11 mouse cellular contexts compared by ENCODE assay signal in genomic region chr14:76714727-76715126, GRCm38 (mm10).
DNase-seq lines count a peak whose midpoint lies in the region; ATAC-seq and TF ChIP-seq lines count a peak whose summit lies in the region.
"Had no signal": no experiment of that assay in that cellular context is flagged by ENCODE, and none has a peak within 500 bp of the region (broad histone marks: within the 10 kb centered on the region; RNA-seq: fewer than 3 reads in every experiment).

No protein-coding gene starts in this region.

- 0 out of 2 replicates have a peak, but pooled peaks have one; percentile 19 for ATAC-seq in liver, embryonic 16.5 days (ENCODE audit: low read depth)
- 0 out of 2 replicates have a peak, but pooled peaks have one; percentile 21 for ATAC-seq in lung, embryonic 14.5 days (ENCODE audit: insufficient read depth)
- no peak for ATAC-seq in intestine, embryonic 16.5 days
- no peak for ATAC-seq in midbrain, embryonic 15.5 days (replicated peaks)

- H3K4me1 ChIP-seq in liver, embryonic 16.5 days (ENCODE audit: control insufficient read depth, low read depth, low read length), result peaks cover 12% of the 10 kb centered on the region
- H3K4me1 ChIP-seq in lung, embryonic 14.5 days (ENCODE audit: insufficient read depth), result peaks cover 16% of the 10 kb centered on the region
- peaks cover 5% of the 10 kb centered on the region for H3K4me1 ChIP-seq in intestine, embryonic 16.5 days (ENCODE audit: control insufficient read depth, insufficient read depth, low read length)
- no peaks in the 10 kb centered on the region for H3K4me1 ChIP-seq in midbrain, embryonic 15.5 days
- H3K4me1 ChIP-seq: limb, embryonic 12.5 days had no signal

- no peaks in the 10 kb centered on the region for H3K27me3 ChIP-seq in liver, embryonic 16.5 days (ENCODE audit: control insufficient read depth, insufficient read depth, low read depth, low read length)
- no peaks in the 10 kb centered on the region for H3K27me3 ChIP-seq in lung, embryonic 14.5 days (ENCODE audit: insufficient read depth, low read length)
- no peaks in the 10 kb centered on the region for H3K27me3 ChIP-seq in intestine, embryonic 16.5 days (replicated peaks; ENCODE audit: control insufficient read depth, insufficient read depth, low read length)
- no peaks in the 10 kb centered on the region for H3K27me3 ChIP-seq in midbrain, embryonic 15.5 days (replicated peaks)
- H3K27me3 ChIP-seq: CH12.LX; limb, embryonic 12.5 days had no signal

- H3K36me3 ChIP-seq in liver, embryonic 16.5 days (ENCODE audit: control insufficient read depth, insufficient read depth), result no peaks in the 10 kb centered on the region
- no peaks in the 10 kb centered on the region for H3K36me3 ChIP-seq in lung, embryonic 14.5 days (ENCODE audit: insufficient read depth)
- no peaks in the 10 kb centered on the region for H3K36me3 ChIP-seq in intestine, embryonic 16.5 days (ENCODE audit: control insufficient read depth, insufficient read depth, low read length)
- H3K36me3 ChIP-seq in midbrain, embryonic 15.5 days (replicated peaks), result no peaks in the 10 kb centered on the region
- H3K36me3 ChIP-seq: limb, embryonic 12.5 days had no signal

- 34% methylated on average over 4 of the region's 4 CpGs for WGBS in liver, embryonic 16.5 days (ENCODE audit: insufficient replicate concordance)
- 32% methylated on average over 4 of the region's 4 CpGs for WGBS in lung, embryonic 14.5 days
- 60% methylated on average over 4 of the region's 4 CpGs for WGBS in intestine, embryonic 16.5 days
- 84% methylated on average over 4 of the region's 4 CpGs for WGBS in midbrain, embryonic 15.5 days

- no peak overlapping the region for H3K9ac ChIP-seq in liver, embryonic 16.5 days (ENCODE audit: low read depth, low read length)
- H3K9ac ChIP-seq in lung, embryonic 14.5 days, result no peak overlapping the region
- no peak overlapping the region for H3K9ac ChIP-seq in intestine, embryonic 16.5 days (ENCODE audit: low read depth, low read length)
- H3K9ac ChIP-seq in midbrain, embryonic 15.5 days, result no peak overlapping the region
- H3K9ac ChIP-seq: limb, embryonic 12.5 days had no signal

- H3K9me3 ChIP-seq in liver, embryonic 16.5 days (replicated peaks; ENCODE audit: control insufficient read depth, low read length), result no peaks in the 10 kb centered on the region
- H3K9me3 ChIP-seq in lung, embryonic 14.5 days (ENCODE audit: low read depth, low read length), result no peaks in the 10 kb centered on the region
- no peaks in the 10 kb centered on the region for H3K9me3 ChIP-seq in intestine, embryonic 16.5 days (ENCODE audit: control insufficient read depth, low read length)
- H3K9me3 ChIP-seq in midbrain, embryonic 15.5 days, result no peaks in the 10 kb centered on the region
- H3K9me3 ChIP-seq: limb, embryonic 12.5 days had no signal

- H3K4me3 ChIP-seq in liver, embryonic 16.5 days (ENCODE audit: low read depth, low read length), result no peak overlapping the region
- H3K4me3 ChIP-seq in lung, embryonic 14.5 days (ENCODE audit: low read depth, low read length), result no peak overlapping the region
- H3K4me3 ChIP-seq in intestine, embryonic 16.5 days (ENCODE audit: low read length), result no peak overlapping the region
- H3K4me3 ChIP-seq in midbrain, embryonic 15.5 days, result no peak overlapping the region
- H3K4me3 ChIP-seq: limb, embryonic 12.5 days had no signal

- H3K4me2 ChIP-seq in liver, embryonic 16.5 days (ENCODE audit: low read depth, low read length), result no peak overlapping the region
- no peak overlapping the region for H3K4me2 ChIP-seq in lung, embryonic 14.5 days
- no peak overlapping the region for H3K4me2 ChIP-seq in intestine, embryonic 16.5 days (ENCODE audit: low read depth, low read length)
- H3K4me2 ChIP-seq in midbrain, embryonic 15.5 days, result no peak overlapping the region
- H3K4me2 ChIP-seq: limb, embryonic 12.5 days had no signal

- 0 out of 2 replicates have a peak overlapping the region, but pooled peaks have one; percentile 14 for H3K27ac ChIP-seq in liver, embryonic 16.5 days (ENCODE audit: low read length)
- H3K27ac ChIP-seq in lung, embryonic 14.5 days (ENCODE audit: low read depth), result peak overlapping the region; percentile 48; the same call in 1 of the 2 replicates
- no peak overlapping the region for H3K27ac ChIP-seq in intestine, embryonic 16.5 days (ENCODE audit: low read length)
- no peak overlapping the region for H3K27ac ChIP-seq in midbrain, embryonic 15.5 days
- H3K27ac ChIP-seq: limb, embryonic 12.5 days had no signal

- no peak for TF ChIP-seq CTCF in lung, embryonic 14.5 days (IDR thresholded peaks at IDR 0.05; ENCODE audit: low read depth)

- no peak for DNase-seq in liver
- peak; percentile 54 to 62 for DNase-seq in heart, postnatal 36 days
- DNase-seq in lung, embryonic 14.5 days, result peak; percentile 37
- DNase-seq in cerebellum, postnatal 10 days, result no peak
- no peak for DNase-seq in spleen, postnatal 14 days (ENCODE audit: low spot score in 2 of 2)
- DNase-seq: spleen, adult 18-20 months had no signal

- intact Hi-C loops in heart, postnatal 36 days (cut with DNase I), result loop anchor here (5.0 kb wide), 1 partner anchor 238 kb away; no protein-coding TSS in a partner anchor

Comparison
In these comparisons a context has a peak if more than half of its experiments do, and no peak if none do; other contexts are left out.
1. ATAC-seq: peak in liver, embryonic 16.5 days (single experiment) and lung, embryonic 14.5 days (single experiment); none in intestine, embryonic 16.5 days (single experiment) and midbrain, embryonic 15.5 days (single experiment).
2. H3K27ac ChIP-seq: peak in liver, embryonic 16.5 days (single experiment) and lung, embryonic 14.5 days (single experiment); none in intestine, embryonic 16.5 days (single experiment) and midbrain, embryonic 15.5 days (single experiment).
3. DNase-seq: peak in heart, postnatal 36 days (2 of 2) and lung, embryonic 14.5 days (single experiment); none in liver (single experiment), cerebellum, postnatal 10 days (0 of 2) and spleen, postnatal 14 days (0 of 2).